Mouse (Mus musculus) cortical plate, adult 2 months (tissue): ENCODE measurements around the gene Cct8.

Experiments used
- CTCF ChIP-seq: fragments of 200-500 bp; IDR thresholded peaks from 2 replicates; pipeline ENCODE4 v1.5.1; 2011; ENCODE audit warnings: mild to moderate bottlenecking, control low read depth, low read length; ENCODE audit not compliant: insufficient read depth; ENCODE audit errors: extremely low read depth
- POLR2A ChIP-seq: fragments of 200-500 bp; IDR thresholded peaks from 2 replicates; pipeline ENCODE4 v1.6.1; 2011; ENCODE audit warnings: mild to moderate bottlenecking, low read length, control low read depth; ENCODE audit not compliant: insufficient read depth; ENCODE audit errors: extremely low read depth

DNA sequence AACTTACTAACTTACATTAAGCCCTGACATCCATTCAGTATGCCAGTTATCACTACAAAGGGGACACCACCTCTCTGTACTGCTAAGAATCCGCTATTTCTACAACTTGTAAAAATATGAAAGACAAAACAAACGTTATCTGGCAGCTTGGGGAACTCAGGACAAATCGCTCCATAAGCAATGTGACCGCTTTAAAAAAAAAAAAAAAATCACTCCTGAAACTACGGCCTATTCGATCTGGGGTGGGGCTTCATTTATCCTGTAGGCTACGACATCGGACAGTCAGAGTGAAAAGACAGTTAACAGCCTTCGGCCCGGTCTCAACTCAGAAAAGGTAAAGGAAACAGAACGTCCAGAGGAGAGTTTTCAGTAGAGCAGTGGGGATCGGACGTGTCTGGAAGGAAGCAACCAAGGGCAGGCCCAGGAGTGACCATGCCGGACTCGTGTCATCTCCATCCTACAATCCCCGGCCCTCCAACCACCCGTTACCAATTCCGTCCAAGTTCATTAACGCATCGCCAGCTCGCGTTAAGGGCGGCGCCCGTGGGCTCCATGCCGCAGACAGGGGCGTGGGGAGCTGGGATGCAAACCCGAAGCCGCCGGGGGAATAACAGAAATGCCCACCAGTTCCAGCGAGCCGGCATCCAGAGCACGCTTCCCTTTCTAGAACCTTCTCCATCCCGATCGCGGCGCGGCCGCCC, 568 bp downstream of the Cct8 start:
- no peak for TF ChIP-seq CTCF
- TF ChIP-seq POLR2A: no peak
